Mouse (Mus musculus): ENCODE results near the gene Upk3b.

DNA sequence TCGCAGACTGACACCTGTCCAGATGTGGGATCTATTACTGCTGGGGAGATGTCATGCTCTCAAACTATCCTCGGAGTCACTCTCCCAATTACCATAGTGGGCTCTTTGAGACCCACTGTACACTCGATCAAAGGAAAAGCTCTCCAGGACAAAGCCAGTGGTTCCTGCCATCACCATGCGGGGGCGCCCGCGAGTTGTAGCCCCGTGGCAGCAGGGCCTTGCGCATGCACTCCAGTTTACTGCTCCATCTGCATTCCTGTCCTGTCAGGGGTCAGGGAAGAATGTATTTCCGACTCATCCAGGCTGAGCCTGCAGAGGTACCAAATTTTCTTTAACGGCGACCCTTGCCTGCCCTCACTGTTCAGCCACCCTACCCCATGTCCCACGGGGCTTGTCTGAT lies 6.6 kb downstream of the Upk3b start:
- TF ChIP-seq CTCF (IDR thresholded peaks at IDR 0.05; ENCODE audit: low read depth) (no peak), EP300 (IDR thresholded peaks at IDR 0.05; ENCODE audit: low read depth) (no peak)
